Mouse (Mus musculus) MEL (cell line): ENCODE data around the gene Clstn3. TPM values are rescaled to one million over a fixed set of nuclear protein-coding genes. Genes with fewer than 3 reads are reported as not detected.

Experiments
- DNase-seq: peaks from one replicate; pipeline ENCODE4 v3.0.0; 2011; ENCODE audit warnings: low read depth, low spot score
- H3K27ac ChIP-seq: 2 replicates; pipeline ENCODE4 v1.5.1; 2012; ENCODE audit warnings: low read depth, mild to moderate bottlenecking, control low read depth, low read length, moderate library complexity; ENCODE audit not compliant: control insufficient read depth
- H3K27me3 ChIP-seq, 2 experiments: fragments of 150-350 bp in 1 of 2; sonication (generic) in 1 of 2; 2 replicates each; pipeline ENCODE4 v1.6.1; 2012; ENCODE audit warnings: low read length in 2 of 2, mild to moderate bottlenecking in 2 of 2, improper control_type of control experiment in 1 of 2, moderate library complexity in 1 of 2; ENCODE audit not compliant: insufficient read depth in 2 of 2, control insufficient read depth in 1 of 2
- H3K36me3 ChIP-seq, 2 experiments: 2 replicates each; pipeline ENCODE4 v1.6.1; 2012 to 2014; ENCODE audit warnings: low read length in 2 of 2, improper control_type of control experiment in 1 of 2, inconsistent platforms in 1 of 2, mild to moderate bottlenecking in 1 of 2; ENCODE audit not compliant: insufficient read depth in 2 of 2, control insufficient read depth in 1 of 2
- H3K4me1 ChIP-seq, 2 experiments: fragments of 150-350 bp in 1 of 2; sonication (generic) in 1 of 2; 2 replicates each; pipeline ENCODE4 v1.6.1; 2012; ENCODE audit warnings: low read length in 2 of 2, improper control_type of control experiment in 1 of 2, mild to moderate bottlenecking in 1 of 2; ENCODE audit not compliant: insufficient read depth in 2 of 2, control insufficient read depth in 1 of 2
- H3K4me3 ChIP-seq, 2 experiments: fragments of 150-350 bp in 1 of 2; sonication (generic) in 1 of 2; 2 replicates each; pipeline ENCODE4 v1.5.1; 2012; ENCODE audit warnings: low read depth in 2 of 2, low read length in 2 of 2, mild to moderate bottlenecking in 2 of 2, moderate library complexity in 2 of 2, control low read depth in 1 of 2, improper control_type of control experiment in 1 of 2; ENCODE audit not compliant: control insufficient read depth in 1 of 2, insufficient read depth in 1 of 2
- H3K79me2 ChIP-seq: 2 replicates; pipeline ENCODE4 v1.6.1; 2012; ENCODE audit warnings: mild to moderate bottlenecking, low read length, moderate library complexity; ENCODE audit not compliant: control insufficient read depth, poor library complexity, insufficient read depth
- H3K9ac ChIP-seq: 2 replicates; pipeline ENCODE4 v1.6.1; 2012; ENCODE audit warnings: low read depth, mild to moderate bottlenecking, control low read depth, low read length, moderate library complexity; ENCODE audit not compliant: control insufficient read depth, poor library complexity, severe bottlenecking
- H3K9me3 ChIP-seq: fragments of 150-350 bp; sonication (generic); replicated peaks from 2 replicates; pipeline ENCODE4 v1.6.1; 2012; ENCODE audit warnings: mild to moderate bottlenecking, low read length, improper control_type of control experiment, moderate library complexity; ENCODE audit not compliant: insufficient read depth
- BHLHE40 ChIP-seq: IDR thresholded peaks from 2 replicates; pipeline ENCODE4 v1.6.1; 2012; ENCODE audit warnings: low read depth, mild to moderate bottlenecking, inconsistent platforms, low read length, improper control_type of control experiment, borderline replicate concordance
- CHD1 ChIP-seq: IDR thresholded peaks from 2 replicates; pipeline ENCODE4 v1.6.1; 2012; ENCODE audit warnings: low read depth, mild to moderate bottlenecking, inconsistent platforms, low read length, improper control_type of control experiment
- CHD2 ChIP-seq: IDR thresholded peaks from 2 replicates; pipeline ENCODE4 v1.6.1; 2011; ENCODE audit warnings: low read length, improper control_type of control experiment
- EP300 ChIP-seq, 2 experiments: IDR thresholded peaks; 2 replicates each; pipeline ENCODE4 v1.6.1; 2011; ENCODE audit warnings: improper control_type of control experiment in 2 of 2, low read length in 2 of 2, low read depth in 1 of 2, mild to moderate bottlenecking in 1 of 2
- JUND ChIP-seq: IDR thresholded peaks from 2 replicates; pipeline ENCODE4 v1.6.1; 2011; ENCODE audit warnings: low read depth, mild to moderate bottlenecking, improper control_type of control experiment, low read length
- KAT2A ChIP-seq: conservative IDR thresholded peaks from 2 replicates; pipeline ENCODE4 v1.6.1; 2012; ENCODE audit warnings: low read depth, low read length, improper control_type of control experiment, inconsistent platforms
- MEF2A ChIP-seq: IDR thresholded peaks from 2 replicates; pipeline ENCODE4 v1.6.1; 2014; ENCODE audit warnings: low read depth, mild to moderate bottlenecking, inconsistent platforms, low read length, improper control_type of control experiment; ENCODE audit not compliant: poor library complexity, insufficient replicate concordance, severe bottlenecking; ENCODE audit errors: extremely low read depth
- MXI1 ChIP-seq: IDR thresholded peaks from 2 replicates; pipeline ENCODE4 v1.6.1; 2011; ENCODE audit warnings: mild to moderate bottlenecking, low read depth, low read length, improper control_type of control experiment
- MYC ChIP-seq: IDR thresholded peaks from 2 replicates; pipeline ENCODE4 v1.6.1; 2011; ENCODE audit warnings: low read depth, mild to moderate bottlenecking, low read length, improper control_type of control experiment, moderate library complexity
- POLR2AphosphoS2 ChIP-seq: IDR thresholded peaks from 2 replicates; pipeline ENCODE4 v1.6.1; 2011; ENCODE audit warnings: low read length, improper control_type of control experiment
- RAD21 ChIP-seq: IDR thresholded peaks from 2 replicates; pipeline ENCODE4 v1.6.1; 2011; ENCODE audit warnings: mild to moderate bottlenecking, low read depth, low read length, improper control_type of control experiment
- RCOR1 ChIP-seq: IDR thresholded peaks from 2 replicates; pipeline ENCODE4 v1.6.1; 2012; ENCODE audit warnings: low read depth, mild to moderate bottlenecking, inconsistent platforms, low read length, improper control_type of control experiment
- TAL1 ChIP-seq: IDR thresholded peaks from 2 replicates; pipeline ENCODE4 v1.6.1; 2012; ENCODE audit warnings: mild to moderate bottlenecking, inconsistent platforms, low read length, moderate library complexity, mixed read lengths
- TBP ChIP-seq: IDR thresholded peaks from 2 replicates; pipeline ENCODE4 v1.8.0; 2011; ENCODE audit warnings: low read depth, low read length, improper control_type of control experiment
- UBTF ChIP-seq: IDR thresholded peaks from 2 replicates; pipeline ENCODE4 v1.6.1; 2012; ENCODE audit warnings: low read depth, mild to moderate bottlenecking, inconsistent platforms, low read length, improper control_type of control experiment, moderate library complexity, borderline replicate concordance; ENCODE audit not compliant: insufficient read depth
- USF2 ChIP-seq, 2 experiments: IDR thresholded peaks; 2 replicates each; pipeline ENCODE4 v1.6.1; 2011 to 2012; ENCODE audit warnings: improper control_type of control experiment in 2 of 2, low read length in 2 of 2, borderline replicate concordance in 1 of 2, inconsistent platforms in 1 of 2, low read depth in 1 of 2, mild to moderate bottlenecking in 1 of 2; ENCODE audit not compliant: insufficient read depth in 1 of 2
- ZC3H11A ChIP-seq: IDR thresholded peaks from 2 replicates; pipeline ENCODE4 v1.6.1; 2012; ENCODE audit warnings: low read depth, mild to moderate bottlenecking, inconsistent platforms, low read length, improper control_type of control experiment
- ZKSCAN1 ChIP-seq: IDR thresholded peaks from 2 replicates; pipeline ENCODE4 v1.6.1; 2012; ENCODE audit warnings: low read depth, mild to moderate bottlenecking, inconsistent platforms, low read length, improper control_type of control experiment, moderate library complexity
- ZNF384 ChIP-seq: IDR thresholded peaks from 2 replicates; pipeline ENCODE4 v1.6.1; 2012; ENCODE audit warnings: low read depth, mild to moderate bottlenecking, inconsistent platforms, low read length, improper control_type of control experiment
- polyA plus RNA-seq, 2 experiments: library from polyadenylated mRNA; stranded (reverse) in 1 of 2; unstranded in 1 of 2; fragments of >175 nt in 1 of 2; fragments of >200 nt in 1 of 2; gene quantifications; 2 replicates each; pipeline versions ENCODE4 v1.2.1 to v1.2.4; 2012; ENCODE audit warnings: low replicate concordance in 2 of 2, low read depth in 1 of 2; ENCODE audit not compliant: insufficient read length in 2 of 2, insufficient read depth in 1 of 2, missing spikeins in 1 of 2
- total RNA-seq: library from RNA; depleted of rRNA; stranded (reverse); fragments of 300-350 nt; gene quantifications from 2 replicates; pipeline ENCODE4 v1.2.3, GENCODE M21; 2012

Clstn3 gene
- total and polyA plus RNA-seq, 3 experiments = 51.3 to 59.8 TPM; not detected in 1

GRCm38 (mm10) chr6:124453756-124454155 lies 10.8 kb downstream of the Clstn3 start:
- H3K27ac ChIP-seq = no peak overlapping the region
- H3K27me3 ChIP-seq = no peaks in the 10 kb centered on the region
- no peaks in the 10 kb centered on the region for H3K9me3 ChIP-seq
- H3K79me2 ChIP-seq = no peaks in the 10 kb centered on the region
- H3K9ac ChIP-seq = no peak overlapping the region
- H3K4me3 ChIP-seq = no peak overlapping the region
- peaks cover 0 to 8% of the 10 kb centered on the region in 2 experiments; a peak in 2 of 4 replicates for H3K4me1 ChIP-seq
- DNase-seq = no peak
- H3K36me3 ChIP-seq = peaks cover 0 to 2% of the 10 kb centered on the region in 2 experiments; a peak in 2 of 4 replicates
- TF ChIP-seq RCOR1 (no peak), JUND (no peak), ZNF384 (no peak), CHD2 (no peak), TAL1 (no peak), MXI1 (no peak), ZKSCAN1 (no peak), CHD1 (no peak), POLR2AphosphoS2 (no peak), EP300 (IDR thresholded peaks at IDR 0.05; ENCODE audit: low read depth in 1 of 2, low read length in 2 of 2) (no peak), ZC3H11A (no peak), BHLHE40 (no peak), MEF2A (no peak), MYC (no peak), TBP (no peak), UBTF (no peak), KAT2A (no peak), RAD21 (no peak)
- TF ChIP-seq, all 39 proteins: peak for 0

- DNase-seq = no peak
- Histone ChIP-seq H3K27me3 (no peaks in the 10 kb centered on the region), H3K9ac (no peak overlapping the region), H3K27ac (no peak overlapping the region), H3K79me2 (no peaks in the 10 kb centered on the region), H3K9me3 (no peaks in the 10 kb centered on the region), H3K4me1 (peaks cover 0 to 11% of the 10 kb centered on the region in 2 experiments; a peak in 2 of 4 replicates), H3K4me3 (no peak overlapping the region), H3K36me3 (peaks cover 0 to 6% of the 10 kb centered on the region in 2 experiments; a peak in 3 of 4 replicates)
- TF ChIP-seq USF2 (IDR thresholded peaks at IDR 0.05; ENCODE audit: borderline replicate concordance in 1 of 2, insufficient read depth in 1 of 2, low read depth in 1 of 2, low read length in 2 of 2) = no peak
These were observed 12.6 kb downstream of the Clstn3 start for GRCm38 (mm10) chr6:124451995-124452394.
